Mouse (Mus musculus): ENCODE measurements at regions not wholly inside any gene's neighbourhood (a gene's known extent, or its start where the extent isn't known, plus 50 kb on each side); places are given as distances from the start of the nearest gene placed in this dataset.
A peak's percentile ranks its signal among the peaks of the same experiment; 100 is the strongest.

DNA sequence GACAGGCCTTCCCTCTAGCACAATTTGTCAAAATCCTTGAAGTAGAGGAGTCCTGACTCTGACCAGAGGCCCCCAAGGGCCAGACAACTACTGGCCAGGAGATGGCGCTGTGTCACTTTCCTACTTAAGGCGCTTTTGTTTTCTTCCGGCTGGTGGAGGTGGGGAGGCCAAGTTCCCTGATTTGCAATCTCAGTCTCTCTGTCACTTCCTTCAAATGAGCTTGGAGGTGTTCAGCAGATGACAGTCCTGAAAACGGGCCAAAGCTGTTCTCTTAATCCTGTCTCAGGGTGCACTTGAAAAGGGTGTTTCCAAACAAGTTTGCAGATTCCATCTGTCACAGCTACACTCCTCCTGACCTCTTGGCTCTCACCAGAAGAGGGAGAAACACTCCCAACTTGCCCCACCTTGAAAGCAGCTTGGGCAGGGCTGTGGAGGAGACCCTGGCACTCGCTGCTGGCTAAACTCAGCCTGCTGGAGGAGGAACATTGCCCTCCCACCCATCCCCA is 124.2 kb upstream of the Rcn1 start:
- 0 out of 2 replicates have a peak, but pooled peaks have one; percentile 62 for ATAC-seq (replicated peaks; ENCODE audit: low FRiP score, low TSS enrichment, poor library complexity, severe bottlenecking)

DNA sequence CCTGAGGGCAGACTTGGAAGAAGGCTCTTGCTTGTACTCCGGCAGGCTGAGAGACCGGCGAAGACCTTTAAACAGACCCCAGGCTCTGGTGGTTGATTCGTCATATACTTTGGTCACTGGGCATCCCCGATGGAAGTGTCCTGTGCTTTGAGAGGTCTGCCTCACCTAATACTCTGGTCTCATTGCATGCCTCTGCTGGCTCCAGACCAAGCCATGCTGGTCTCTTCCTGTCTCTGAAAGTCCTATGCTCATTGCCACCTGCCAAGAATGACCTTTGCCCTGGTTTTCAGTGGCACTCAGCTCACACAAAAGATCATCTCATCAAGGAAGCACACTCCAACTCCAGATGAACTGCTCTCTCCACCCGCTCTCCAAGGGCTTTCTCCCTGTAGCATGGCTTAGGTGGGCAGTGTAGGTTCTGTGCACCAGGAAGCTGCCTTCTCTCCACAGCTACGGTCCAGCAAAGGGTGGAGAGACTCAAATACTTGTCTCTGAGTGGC is 126.0 kb upstream of the Rcn1 start:
- ATAC-seq (replicated peaks; ENCODE audit: low FRiP score, low TSS enrichment, poor library complexity, severe bottlenecking), result no peak

DNA sequence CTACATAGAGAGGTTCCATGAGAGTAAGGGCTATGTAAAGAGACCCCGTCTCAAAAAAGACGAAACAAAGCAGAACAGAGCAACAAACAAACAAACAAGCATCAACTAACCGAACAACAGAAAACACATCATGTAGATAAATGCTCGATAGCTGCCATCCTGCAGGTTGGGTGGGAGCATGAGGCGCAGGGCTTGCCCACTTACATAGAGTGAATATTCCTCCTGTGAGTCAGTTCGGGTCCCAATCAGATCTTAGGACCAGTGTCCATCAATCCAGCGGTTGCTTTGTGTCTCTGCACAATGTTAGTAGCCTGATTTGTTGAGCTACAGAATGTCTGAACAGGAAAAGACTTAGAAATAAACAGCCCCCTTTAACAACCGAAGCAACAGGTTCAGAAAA is 129.4 kb upstream of the Rcn1 start:
- no peak for ATAC-seq (replicated peaks; ENCODE audit: low FRiP score, low TSS enrichment, poor library complexity, severe bottlenecking)

DNA sequence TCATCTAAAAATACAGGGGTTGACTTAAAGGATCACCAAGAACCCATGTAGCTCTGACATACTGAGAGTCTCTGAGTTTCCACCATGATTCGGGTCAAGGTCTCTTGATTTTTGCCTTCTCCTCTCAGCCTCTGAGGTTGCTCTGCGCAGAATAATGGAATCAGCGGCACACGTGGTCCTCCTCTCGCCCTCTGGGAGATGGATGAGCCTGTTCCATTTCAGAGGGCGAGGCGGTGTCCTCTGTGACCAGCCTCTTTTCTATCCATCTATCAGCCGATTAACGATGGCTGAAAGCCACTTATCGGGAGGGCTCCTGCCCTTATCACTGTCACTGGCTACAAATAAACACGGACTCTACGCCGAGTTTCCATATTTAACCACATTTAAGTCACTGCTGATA is 124.6 kb upstream of the Pax6 start:
- no peak for ATAC-seq (replicated peaks; ENCODE audit: low FRiP score, low TSS enrichment, poor library complexity, severe bottlenecking)

DNA sequence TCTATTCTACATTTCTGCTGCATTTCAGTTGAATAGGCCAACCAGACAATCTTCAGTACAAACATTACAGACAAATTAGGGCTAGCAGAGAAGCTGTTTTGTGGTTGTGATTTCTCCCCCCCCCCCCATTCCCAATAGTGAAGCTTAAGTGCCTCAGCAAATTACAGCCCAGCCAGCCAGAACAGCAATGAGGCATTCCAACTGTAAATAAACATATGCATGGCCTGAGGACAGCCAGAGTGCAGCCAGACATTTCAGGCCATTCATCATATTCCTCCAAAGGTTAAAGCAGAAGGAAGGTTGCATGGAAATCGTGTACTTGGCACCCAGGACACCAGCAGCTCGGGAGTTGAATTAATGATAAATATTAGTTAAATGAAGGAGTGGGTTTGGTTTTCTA is 116.6 kb upstream of the Pax6 start:
- no peak for ATAC-seq (replicated peaks; ENCODE audit: low FRiP score, low TSS enrichment, poor library complexity, severe bottlenecking)

DNA sequence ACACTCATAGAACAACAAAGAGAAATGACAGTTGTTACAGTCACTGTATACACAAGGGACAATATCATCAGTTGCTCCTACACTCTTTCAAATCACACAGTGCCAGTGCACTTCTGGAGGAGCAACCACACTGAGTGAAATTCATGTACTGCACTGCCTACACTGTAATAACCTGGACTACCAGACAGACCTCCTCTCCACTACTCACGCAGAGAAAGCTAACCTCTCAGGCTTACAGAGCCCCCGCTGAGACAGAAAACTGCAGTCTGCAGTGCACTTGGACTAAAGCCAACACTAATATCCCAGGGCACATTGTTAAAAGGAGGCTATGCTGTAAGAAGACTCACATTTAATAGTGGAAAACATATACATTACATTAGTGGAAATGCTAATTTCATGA is 81.9 kb upstream of the Pax6 start:
- no peak for ATAC-seq (replicated peaks; ENCODE audit: low FRiP score, low TSS enrichment, poor library complexity, severe bottlenecking)

DNA sequence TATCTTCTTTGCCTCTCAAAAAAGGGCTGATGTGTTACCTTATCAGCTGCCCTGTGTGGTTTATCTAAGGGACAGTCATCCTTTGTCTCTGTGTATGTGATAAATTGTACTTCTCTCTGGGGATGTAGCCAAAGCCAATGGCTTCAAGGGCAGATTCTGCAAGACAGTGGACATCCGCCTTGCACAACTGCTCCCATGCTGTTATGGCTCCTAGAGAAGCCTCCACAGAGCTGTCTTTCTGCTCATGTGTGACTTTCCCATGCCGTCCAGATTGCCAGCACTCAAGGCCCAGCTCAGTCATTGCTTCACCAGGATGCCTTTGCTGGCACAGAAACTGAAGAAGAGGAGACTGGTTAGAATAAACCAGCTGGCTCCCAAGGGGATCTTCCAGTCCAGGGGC is 74.6 kb upstream of the Pax6 start:
- ATAC-seq (replicated peaks; ENCODE audit: low FRiP score, low TSS enrichment, poor library complexity, severe bottlenecking), result no peak

DNA sequence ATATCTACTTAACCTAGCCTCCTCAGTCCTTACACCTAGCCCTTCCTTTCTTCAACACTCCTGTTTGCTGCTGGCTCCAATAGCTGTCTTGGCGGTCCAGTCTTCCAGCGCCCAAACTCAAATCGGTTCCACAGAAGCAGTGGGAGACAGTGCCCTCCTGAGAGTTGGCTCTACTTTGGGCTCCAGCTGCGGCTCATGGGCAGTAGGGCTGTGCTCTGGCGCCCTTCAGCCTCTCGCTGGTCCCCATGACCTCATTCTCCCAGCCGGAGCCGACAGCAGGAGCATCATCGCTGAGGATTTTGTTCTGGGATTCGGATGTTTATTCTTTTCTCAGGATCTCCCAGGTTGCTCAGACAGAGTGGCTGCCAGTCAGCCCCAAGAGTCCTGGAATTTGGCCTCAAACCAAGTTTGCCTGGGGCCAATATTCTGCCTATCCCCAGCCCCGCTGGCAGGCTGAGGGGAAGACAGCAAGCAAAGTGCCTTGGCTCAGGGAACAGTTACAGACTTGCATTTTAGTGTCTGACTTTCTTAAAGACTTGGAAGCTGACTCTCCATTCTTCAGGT is 64.1 kb upstream of the Pax6 start:
- no peak for ATAC-seq (replicated peaks; ENCODE audit: low FRiP score, low TSS enrichment, poor library complexity, severe bottlenecking)

DNA sequence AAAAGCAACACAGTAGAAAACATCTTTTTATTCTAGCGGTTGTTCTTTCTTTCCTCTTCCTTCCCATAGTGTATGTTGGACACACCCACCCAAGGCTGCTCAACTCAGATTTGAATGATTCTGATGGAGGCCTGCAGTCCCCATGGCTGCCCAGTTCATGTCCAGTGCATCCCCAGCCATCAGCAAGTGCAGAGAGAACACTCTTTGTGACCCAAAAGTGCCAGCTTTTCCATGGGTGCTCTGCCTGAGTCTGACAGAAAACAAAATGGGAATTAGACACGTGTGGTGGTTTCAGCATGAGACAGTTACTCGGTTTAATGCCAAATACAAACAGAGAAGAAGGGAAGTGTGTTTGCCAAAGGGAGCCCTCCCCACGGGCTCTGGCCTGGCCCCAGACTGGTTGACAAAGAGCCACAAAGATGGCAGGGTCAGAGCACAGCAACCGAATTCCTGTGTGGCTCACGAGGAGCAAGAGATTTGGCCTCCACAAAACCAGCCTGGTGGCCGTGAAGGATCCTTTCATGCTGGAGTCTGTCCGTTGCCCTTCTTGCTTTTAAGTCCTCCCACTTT is 60.6 kb upstream of the Pax6 start:
- no peak for ATAC-seq (replicated peaks; ENCODE audit: low FRiP score, low TSS enrichment, poor library complexity, severe bottlenecking)

DNA sequence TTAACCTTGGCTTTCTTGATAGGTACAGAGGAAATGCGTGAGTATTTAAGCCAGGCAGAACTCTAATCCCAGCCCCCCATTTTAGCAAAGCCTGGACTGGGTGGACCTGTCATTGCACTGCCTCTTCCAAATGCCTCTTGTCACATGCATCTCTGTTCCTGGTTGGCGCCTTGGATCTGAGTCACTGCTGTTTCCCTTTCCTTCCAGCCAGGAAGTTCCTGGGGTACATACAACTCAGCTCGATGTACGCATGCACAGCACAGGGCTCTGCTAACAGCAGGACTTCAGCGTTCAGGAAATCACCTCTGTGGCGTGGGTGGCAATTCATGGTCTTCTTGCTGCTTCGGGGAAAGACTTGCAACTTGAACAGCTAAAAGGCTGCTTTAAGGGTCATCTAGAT is 59.9 kb upstream of the Pax6 start:
- no peak for ATAC-seq (replicated peaks; ENCODE audit: low FRiP score, low TSS enrichment, poor library complexity, severe bottlenecking)

DNA sequence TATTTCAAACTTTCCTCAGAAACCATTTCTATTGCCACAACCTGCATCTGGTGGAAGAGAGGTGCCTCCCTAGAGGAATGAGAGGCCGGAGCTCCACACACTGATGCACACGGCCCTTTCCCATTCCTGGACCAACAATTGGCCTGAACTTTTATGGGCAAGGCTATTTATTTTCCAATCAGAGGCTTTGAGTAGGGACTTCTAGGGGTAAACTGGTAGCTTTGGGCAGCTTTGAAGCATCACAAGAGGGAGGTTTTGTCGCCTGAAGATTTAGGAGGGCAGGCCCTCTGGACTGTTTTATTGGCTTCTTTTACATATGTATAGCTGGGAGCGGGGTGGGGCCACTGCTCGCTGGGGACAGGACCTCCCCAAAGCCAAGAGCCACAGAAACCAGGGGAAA is 57.7 kb upstream of the Pax6 start:
- ATAC-seq (replicated peaks; ENCODE audit: low FRiP score, low TSS enrichment, poor library complexity, severe bottlenecking), result no peak

DNA sequence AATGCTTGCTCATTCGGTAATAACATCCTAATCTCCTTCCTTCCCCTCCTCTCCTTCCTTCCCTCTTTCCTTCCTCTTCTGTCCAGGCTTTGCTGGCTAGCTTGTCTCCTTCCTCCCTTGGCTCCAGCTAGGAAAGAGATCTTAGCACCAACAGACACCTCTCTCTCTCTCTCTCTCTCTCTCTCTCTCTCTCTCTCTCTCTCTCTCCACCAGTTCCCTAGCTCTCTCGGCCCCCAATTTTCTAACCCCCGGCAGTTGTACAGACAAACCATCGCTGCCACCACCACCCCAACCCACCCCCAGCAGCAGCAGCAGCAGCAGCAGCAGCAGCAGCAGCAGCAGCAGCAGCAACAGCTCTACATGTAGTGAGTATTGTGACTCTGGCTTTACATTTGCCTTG is 57.0 kb upstream of the Pax6 start:
- ATAC-seq (replicated peaks; ENCODE audit: low FRiP score, low TSS enrichment, poor library complexity, severe bottlenecking), result no peak

DNA sequence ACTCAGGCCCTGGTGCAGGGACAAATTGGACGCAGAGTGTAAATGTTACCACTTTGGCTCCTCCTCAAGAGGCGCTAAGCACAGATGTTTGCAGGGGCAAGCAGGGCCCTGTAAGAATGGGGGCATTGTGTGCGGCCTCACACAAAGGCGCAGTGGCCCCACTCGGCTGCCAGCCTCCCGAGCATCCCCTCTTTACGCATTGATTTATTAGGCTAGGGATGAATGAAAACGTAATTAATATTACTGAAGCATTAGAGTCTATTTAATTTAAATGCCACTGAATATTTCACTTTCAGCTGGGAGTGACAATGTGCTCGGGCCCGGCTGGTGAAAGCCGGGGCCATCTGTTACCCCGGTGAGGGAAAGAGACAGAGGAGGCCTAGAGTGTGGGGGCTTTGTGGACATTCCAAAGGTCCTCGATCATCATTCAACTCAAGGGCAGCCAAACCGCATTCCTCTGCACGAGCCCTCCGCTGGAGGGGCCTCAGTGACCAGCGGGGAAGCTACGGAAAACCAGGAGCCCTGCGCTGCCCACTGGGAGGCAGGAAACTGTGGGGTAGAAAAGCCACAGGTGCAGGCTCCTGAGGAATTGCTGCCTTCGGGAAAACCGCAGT is 56.5 kb upstream of the Pax6 start:
- ATAC-seq (replicated peaks; ENCODE audit: low FRiP score, low TSS enrichment, poor library complexity, severe bottlenecking), result no peak

DNA sequence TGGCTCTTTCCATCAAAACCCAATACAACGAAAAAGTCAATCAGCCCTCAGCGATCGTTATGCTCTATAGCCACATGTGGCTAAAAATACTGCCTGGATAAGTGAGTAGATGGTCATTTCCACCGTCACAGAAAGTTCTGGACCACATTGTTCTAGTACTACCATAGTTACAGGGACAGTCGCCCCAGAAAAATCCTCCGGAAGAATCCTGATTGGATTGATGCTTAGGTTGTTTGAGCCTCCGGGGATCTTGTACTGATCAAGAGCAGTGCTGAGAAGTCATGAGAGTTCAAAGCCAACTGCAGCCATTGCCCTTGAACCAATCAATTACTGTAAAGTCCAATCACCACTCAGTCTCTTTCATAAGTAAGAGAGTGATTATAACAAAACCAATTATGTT is 56.0 kb upstream of the Pax6 start:
- no peak for ATAC-seq (replicated peaks; ENCODE audit: low FRiP score, low TSS enrichment, poor library complexity, severe bottlenecking)

DNA sequence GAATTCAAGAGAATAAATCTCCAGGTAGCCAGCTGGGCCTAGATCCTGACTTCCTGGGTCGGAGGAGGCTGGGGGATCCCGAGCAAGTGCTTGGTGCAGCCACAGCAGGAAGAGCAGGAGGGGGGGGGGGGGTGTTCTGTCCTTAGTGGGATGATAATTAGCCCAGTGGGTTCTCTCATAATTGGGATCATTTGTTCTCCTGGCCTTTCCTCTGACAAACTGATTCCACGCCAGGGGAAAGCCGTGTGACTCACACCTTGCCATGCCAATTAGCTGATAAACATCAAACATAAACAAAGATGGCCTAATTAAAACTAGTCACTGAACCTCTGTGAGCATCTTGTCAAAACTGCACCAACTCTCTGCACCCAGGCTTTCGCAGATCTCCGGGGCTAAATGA is 55.5 kb upstream of the Pax6 start:
- no peak for ATAC-seq (replicated peaks; ENCODE audit: low FRiP score, low TSS enrichment, poor library complexity, severe bottlenecking)

DNA sequence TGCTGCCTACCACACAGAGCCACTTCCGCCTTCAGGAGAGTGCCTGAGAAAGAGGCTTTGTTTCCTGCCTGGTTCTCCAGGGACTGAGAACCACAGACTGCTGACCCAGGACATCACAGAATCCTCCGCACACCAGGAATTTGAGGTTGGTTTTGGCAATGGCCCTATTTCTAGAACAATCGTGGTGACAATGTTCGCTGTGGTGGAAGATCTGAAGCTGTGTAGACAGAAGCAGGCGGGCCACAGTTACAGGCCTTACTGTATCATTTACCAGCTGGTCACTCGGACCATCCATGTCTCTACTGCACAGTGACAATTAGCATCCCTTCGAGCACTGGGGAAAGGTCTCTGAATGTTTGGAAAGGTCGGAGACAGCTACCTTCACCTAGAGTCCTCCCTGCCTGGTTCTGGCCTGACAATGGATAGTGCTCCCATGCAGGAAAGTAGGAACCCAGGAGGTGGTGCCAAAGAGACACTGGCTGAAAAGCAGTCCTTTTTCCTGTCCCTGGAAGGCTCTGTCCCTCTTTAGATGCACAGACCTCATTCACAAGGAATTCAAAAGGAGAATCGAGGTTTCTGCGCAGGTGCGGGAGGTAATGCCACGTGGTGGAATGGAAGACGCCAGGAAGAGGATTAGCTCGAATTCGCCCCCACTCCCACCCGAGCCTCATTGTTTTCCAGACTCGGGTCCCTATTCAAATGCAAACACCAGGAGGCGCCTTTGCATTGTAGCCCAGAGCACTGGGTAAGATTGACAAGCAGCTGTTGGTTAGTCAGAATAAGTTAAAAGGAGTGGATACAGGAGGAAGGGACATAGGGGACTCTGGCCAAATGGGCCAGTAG is 52.6 kb upstream of the Pax6 start:
- peak; percentile 63 for ATAC-seq (replicated peaks; ENCODE audit: low FRiP score, low TSS enrichment, poor library complexity, severe bottlenecking)

All from megakaryocyte-erythroid progenitor cell, adult 5-6 weeks (primary cell).